Mouse (Mus musculus): ENCODE data around the gene Wdr41. TPM values are rescaled to one million over a fixed set of nuclear protein-coding genes. Genes with fewer than 3 reads are reported as not detected.

Wdr41 gene
- polyA plus RNA-seq, 1 experiment from 2014 or later = 27.4 TPM

DNA sequence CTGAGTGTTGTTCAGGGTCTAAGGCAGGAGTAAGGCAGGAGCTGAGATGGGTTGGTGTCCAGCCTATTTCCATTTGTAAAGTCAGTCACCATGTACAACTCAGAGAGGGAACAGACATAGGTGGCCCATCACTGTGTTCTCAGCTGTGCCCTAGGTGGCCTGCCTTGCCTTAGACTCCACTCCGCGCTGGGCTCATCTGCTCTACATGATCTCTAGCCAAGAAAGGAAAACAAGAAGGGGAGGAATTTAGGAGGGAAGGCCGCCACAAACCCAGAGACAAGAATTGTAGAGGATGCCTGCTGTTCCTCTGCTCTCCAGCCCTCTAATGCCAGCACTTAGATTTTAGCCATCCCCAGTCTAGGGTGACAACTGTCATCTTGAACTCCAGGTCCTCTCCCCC lies 76.3 kb downstream of the Wdr41 start:
- Histone ChIP-seq H3K4me1 (replicated peaks; ENCODE audit: control insufficient read depth, insufficient read depth, low read length) (no peaks in the 10 kb centered on the region), H3K9ac (replicated peaks; ENCODE audit: low read depth, low read length) (no peak overlapping the region), H3K9me3 (ENCODE audit: control insufficient read depth, low read length) (no peaks in the 10 kb centered on the region), H3K36me3 (ENCODE audit: control insufficient read depth, insufficient read depth) (no peaks in the 10 kb centered on the region), H3K4me3 (replicated peaks; ENCODE audit: low read length) (no peak overlapping the region), H3K4me2 (ENCODE audit: low read length) (no peak overlapping the region), H3K27ac (ENCODE audit: low read length) (no peak overlapping the region), H3K27me3 (replicated peaks; ENCODE audit: control insufficient read depth, insufficient read depth, low read length) (no peaks in the 10 kb centered on the region)
- 80% methylated on average over 3 of the region's 3 CpGs for WGBS
- ATAC-seq = no peak

DNA sequence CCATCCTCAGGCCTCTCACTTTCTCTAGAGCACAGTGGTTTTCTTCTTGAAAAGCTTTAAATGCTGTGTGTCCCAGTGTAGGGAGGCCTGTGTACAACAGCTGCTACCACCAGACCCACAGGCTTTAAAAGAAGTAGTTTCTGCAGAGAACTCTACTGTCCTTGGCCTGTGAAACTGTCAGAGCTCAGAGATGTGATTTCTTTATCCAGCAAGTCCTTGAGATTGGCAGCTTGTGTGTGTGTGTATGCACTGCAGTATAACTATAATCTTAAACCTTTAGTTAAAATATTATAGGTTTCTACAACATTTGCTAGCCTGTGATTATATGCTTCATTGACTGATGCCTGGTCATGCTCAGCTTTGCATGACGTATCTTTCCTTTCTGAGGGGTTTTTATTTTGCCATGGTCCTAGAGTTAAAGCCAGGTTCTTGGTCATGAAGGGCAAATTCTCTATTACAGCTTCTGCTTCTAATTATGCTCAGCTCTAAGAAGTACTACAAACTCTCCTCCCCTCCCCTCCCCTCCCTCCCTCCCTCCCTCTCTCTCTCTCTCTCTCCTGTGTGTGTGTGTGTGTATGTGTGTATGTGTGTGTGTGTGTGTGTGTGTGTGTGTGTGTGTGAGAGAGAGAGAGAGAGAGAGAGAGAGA lies 79.7 kb downstream of the Wdr41 start:
- Histone ChIP-seq H3K4me2 (ENCODE audit: low read length) (no peak overlapping the region), H3K9me3 (ENCODE audit: control insufficient read depth, low read length) (no peaks in the 10 kb centered on the region), H3K9ac (replicated peaks; ENCODE audit: low read depth, low read length) (no peak overlapping the region), H3K4me3 (replicated peaks; ENCODE audit: low read length) (no peak overlapping the region), H3K27me3 (replicated peaks; ENCODE audit: control insufficient read depth, insufficient read depth, low read length) (no peaks in the 10 kb centered on the region), H3K27ac (ENCODE audit: low read length) (no peak overlapping the region), H3K4me1 (replicated peaks; ENCODE audit: control insufficient read depth, insufficient read depth, low read length) (no peaks in the 10 kb centered on the region), H3K36me3 (ENCODE audit: control insufficient read depth, insufficient read depth) (no peaks in the 10 kb centered on the region)
- 62% methylated on average over 1 of the region's 1 CpGs for WGBS
- no peak for ATAC-seq

DNA sequence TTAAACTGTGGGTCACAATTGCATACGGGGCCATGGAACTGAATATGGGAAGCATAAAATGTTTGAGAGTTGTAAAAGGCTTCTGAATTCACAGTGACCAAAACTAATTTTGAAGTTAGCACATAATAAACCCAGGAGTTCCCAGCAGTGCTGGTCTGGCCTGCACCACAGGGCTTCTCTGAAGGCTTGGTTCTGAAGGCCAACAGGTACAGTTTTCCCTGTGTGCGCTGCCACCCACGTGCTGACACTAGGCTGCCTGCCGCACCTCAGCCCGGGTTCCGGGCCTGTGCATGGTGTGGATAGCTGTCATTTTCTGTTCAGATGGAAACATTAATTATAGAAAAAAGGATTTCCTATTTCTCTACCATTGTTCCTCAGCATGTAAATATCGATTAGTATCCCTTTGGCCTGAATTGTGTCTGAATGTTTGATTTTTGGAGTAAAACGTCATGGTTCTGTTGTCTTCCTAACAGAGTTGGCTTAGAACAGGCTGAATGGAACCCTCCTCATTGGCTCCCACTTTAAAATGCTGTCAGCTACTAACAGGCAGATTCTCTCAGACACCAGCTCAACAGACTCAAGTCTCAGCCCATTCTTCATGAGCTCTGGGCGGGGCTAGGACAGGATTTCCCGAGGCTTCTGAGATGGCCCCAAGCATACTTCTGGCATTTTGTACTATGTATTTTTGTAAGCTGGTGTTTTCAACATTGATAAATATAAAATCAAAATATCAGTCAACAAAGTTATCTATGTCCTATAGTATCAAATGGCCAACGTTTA lies 80.5 kb downstream of the Wdr41 start:
- H3K36me3 ChIP-seq (ENCODE audit: control insufficient read depth, insufficient read depth) = no peaks in the 10 kb centered on the region
- no peaks in the 10 kb centered on the region for H3K27me3 ChIP-seq (replicated peaks; ENCODE audit: control insufficient read depth, insufficient read depth, low read length)
- H3K9ac ChIP-seq (replicated peaks; ENCODE audit: low read depth, low read length) = no peak overlapping the region
- ATAC-seq = no peak
- H3K9me3 ChIP-seq (ENCODE audit: control insufficient read depth, low read length) = no peaks in the 10 kb centered on the region
- WGBS = 83% methylated on average over 11 of the region's 11 CpGs
- H3K4me2 ChIP-seq (ENCODE audit: low read length) = no peak overlapping the region
- H3K4me1 ChIP-seq (replicated peaks; ENCODE audit: control insufficient read depth, insufficient read depth, low read length) = no peaks in the 10 kb centered on the region
- no peak overlapping the region for H3K27ac ChIP-seq (ENCODE audit: low read length)
- no peak overlapping the region for H3K4me3 ChIP-seq (replicated peaks; ENCODE audit: low read length)

DNA sequence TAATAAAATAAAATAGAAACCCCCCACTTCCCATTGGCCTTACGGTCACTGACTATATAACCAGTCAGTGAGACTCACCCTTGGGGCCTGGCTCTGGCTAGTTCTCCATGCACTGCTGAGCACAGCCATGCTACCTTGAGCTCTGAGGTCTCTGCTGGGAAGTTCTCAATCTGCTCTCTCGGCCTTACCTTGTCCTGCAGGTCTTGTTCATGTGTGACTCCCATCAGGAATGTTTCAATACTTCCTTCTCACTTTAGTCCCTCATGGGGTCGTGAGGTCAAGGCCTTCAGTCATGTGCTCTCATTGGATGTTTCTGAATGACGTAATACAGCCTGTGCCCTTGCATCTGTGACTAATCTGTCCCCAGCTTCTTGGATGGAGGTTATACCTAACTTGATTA lies 82.7 kb downstream of the Wdr41 start:
- H3K4me2 ChIP-seq (ENCODE audit: low read length) = no peak overlapping the region
- no peak overlapping the region for H3K4me3 ChIP-seq (replicated peaks; ENCODE audit: low read length)
- no peak for ATAC-seq
- no peak overlapping the region for H3K9ac ChIP-seq (replicated peaks; ENCODE audit: low read depth, low read length)
- H3K36me3 ChIP-seq (ENCODE audit: control insufficient read depth, insufficient read depth) = no peaks in the 10 kb centered on the region
- no peaks in the 10 kb centered on the region for H3K9me3 ChIP-seq (ENCODE audit: control insufficient read depth, low read length)
- no peaks in the 10 kb centered on the region for H3K27me3 ChIP-seq (replicated peaks; ENCODE audit: control insufficient read depth, insufficient read depth, low read length)
- 87% methylated on average over 4 of the region's 4 CpGs for WGBS
- H3K27ac ChIP-seq (ENCODE audit: low read length) = no peak overlapping the region
- no peaks in the 10 kb centered on the region for H3K4me1 ChIP-seq (replicated peaks; ENCODE audit: control insufficient read depth, insufficient read depth, low read length)

DNA sequence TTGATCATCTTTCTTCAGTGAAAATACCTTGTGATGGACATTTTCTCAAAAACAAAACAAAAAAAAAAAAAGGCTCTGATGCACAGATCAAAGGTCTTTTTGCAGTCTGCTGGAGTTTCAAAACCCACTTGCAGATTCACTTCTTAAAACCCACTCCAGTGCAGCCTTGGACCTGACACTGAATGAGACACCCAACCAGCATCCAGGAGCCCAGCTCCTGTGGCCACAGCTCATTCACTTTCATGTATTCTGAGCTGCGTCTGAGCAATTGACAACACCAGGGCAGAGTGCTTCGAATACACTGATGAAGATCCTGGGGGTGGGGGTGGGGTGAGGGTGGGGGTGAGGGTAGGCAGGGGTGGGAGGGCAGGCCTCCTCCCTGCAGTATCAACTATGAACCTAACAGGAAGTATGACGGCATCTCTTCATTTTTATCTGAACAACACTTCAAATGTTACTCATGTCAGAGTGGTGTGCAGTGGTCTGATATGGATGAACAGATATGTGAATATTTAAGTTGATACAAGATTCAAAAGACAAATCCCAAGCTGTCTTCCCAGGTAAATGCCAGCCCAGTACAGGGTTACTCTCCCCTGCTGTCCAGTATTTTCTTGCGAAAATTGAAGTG lies 87.4 kb downstream of the Wdr41 start:
- no peaks in the 10 kb centered on the region for H3K36me3 ChIP-seq (ENCODE audit: control insufficient read depth, insufficient read depth)
- no peak overlapping the region for H3K9ac ChIP-seq (replicated peaks; ENCODE audit: low read depth, low read length)
- WGBS = 78% methylated on average over 4 of the region's 4 CpGs
- no peak overlapping the region for H3K4me2 ChIP-seq (ENCODE audit: low read length)
- ATAC-seq = no peak
- H3K4me1 ChIP-seq (replicated peaks; ENCODE audit: control insufficient read depth, insufficient read depth, low read length) = no peaks in the 10 kb centered on the region
- no peaks in the 10 kb centered on the region for H3K9me3 ChIP-seq (ENCODE audit: control insufficient read depth, low read length)
- H3K27me3 ChIP-seq (replicated peaks; ENCODE audit: control insufficient read depth, insufficient read depth, low read length) = no peaks in the 10 kb centered on the region
- H3K27ac ChIP-seq (ENCODE audit: low read length) = no peak overlapping the region
- no peak overlapping the region for H3K4me3 ChIP-seq (replicated peaks; ENCODE audit: low read length)

DNA sequence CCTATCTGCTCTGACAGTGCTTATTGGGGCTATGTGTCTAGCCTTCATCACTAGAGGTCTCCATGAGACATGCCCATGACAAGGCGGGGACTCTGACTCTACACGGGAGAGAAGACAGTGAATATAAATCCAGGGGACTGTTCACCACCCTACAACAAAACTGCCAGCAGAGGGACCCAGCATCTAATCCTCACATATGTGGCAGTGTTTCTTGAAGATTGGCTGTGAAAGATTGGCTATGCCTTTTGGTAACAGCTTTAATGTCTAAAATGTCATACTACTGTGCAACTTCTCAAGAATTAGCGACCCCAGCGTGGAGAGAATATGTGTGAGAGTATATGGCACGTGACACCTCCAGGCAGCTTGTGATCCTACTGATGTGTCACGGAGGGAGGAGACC lies 91.7 kb downstream of the Wdr41 start:
- Histone ChIP-seq H3K9me3 (ENCODE audit: control insufficient read depth, low read length) (no peaks in the 10 kb centered on the region), H3K27ac (ENCODE audit: low read length) (no peak overlapping the region), H3K4me1 (replicated peaks; ENCODE audit: control insufficient read depth, insufficient read depth, low read length) (no peaks in the 10 kb centered on the region), H3K4me2 (ENCODE audit: low read length) (no peak overlapping the region), H3K9ac (replicated peaks; ENCODE audit: low read depth, low read length) (no peak overlapping the region), H3K4me3 (replicated peaks; ENCODE audit: low read length) (no peak overlapping the region), H3K27me3 (replicated peaks; ENCODE audit: control insufficient read depth, insufficient read depth, low read length) (no peaks in the 10 kb centered on the region), H3K36me3 (ENCODE audit: control insufficient read depth, insufficient read depth) (no peaks in the 10 kb centered on the region)
- WGBS = 64% methylated on average over 6 of the region's 6 CpGs
- no peak for ATAC-seq

DNA sequence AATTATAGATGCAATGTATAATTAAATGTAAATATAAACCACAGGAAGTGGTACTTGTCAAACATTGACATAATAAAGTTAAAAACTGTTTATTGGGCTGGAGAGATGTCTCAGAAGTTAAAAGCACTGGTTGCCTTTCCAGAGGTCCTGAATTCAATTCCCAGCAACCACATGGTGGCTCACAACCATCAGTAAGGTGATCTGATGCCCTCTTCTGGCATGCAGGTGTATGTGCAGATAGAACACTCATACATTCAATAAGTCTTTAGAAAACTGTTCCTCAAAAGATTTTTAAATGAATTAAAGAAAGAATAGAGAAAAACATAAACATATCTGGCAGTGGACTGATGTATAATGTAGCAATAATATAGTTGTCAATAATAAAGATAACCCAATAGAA lies 94.1 kb downstream of the Wdr41 start:
- Histone ChIP-seq H3K9me3 (ENCODE audit: control insufficient read depth, low read length) (no peaks in the 10 kb centered on the region), H3K27ac (ENCODE audit: low read length) (no peak overlapping the region), H3K36me3 (ENCODE audit: control insufficient read depth, insufficient read depth) (no peaks in the 10 kb centered on the region), H3K27me3 (replicated peaks; ENCODE audit: control insufficient read depth, insufficient read depth, low read length) (no peaks in the 10 kb centered on the region), H3K4me2 (ENCODE audit: low read length) (no peak overlapping the region), H3K9ac (replicated peaks; ENCODE audit: low read depth, low read length) (no peak overlapping the region), H3K4me1 (replicated peaks; ENCODE audit: control insufficient read depth, insufficient read depth, low read length) (no peaks in the 10 kb centered on the region), H3K4me3 (replicated peaks; ENCODE audit: low read length) (no peak overlapping the region)
- no peak for ATAC-seq

Other genes with a start within 250 kb of the Wdr41 start
- gene Tbca, start 187.4 kb upstream of the Wdr41 start, polyA plus RNA-seq (2015; fragmentation: Nextera tagmentation; extraction: Ambion mirVana) = 242 and 258 TPM in 2 replicates
- 0.61 and 2.6 TPM in 2 replicates for gene Otp, start 100.7 kb upstream of the Wdr41 start, polyA plus RNA-seq (2015; fragmentation: Nextera tagmentation; extraction: Ambion mirVana)